ENCODE assay signal across 10 mouse cellular contexts in genomic region chr1:93764871-93765591, GRCm38 (mm10).
"Had no signal": no experiment of that assay in that cellular context is flagged by ENCODE, and none has a peak within 500 bp of the region (broad histone marks: within the 10 kb centered on the region; RNA-seq: fewer than 3 reads in every experiment).

No protein-coding gene starts in this region.

- ATAC-seq: intestine, postnatal 0 days; midbrain, embryonic 13.5 days had no signal

- DNase-seq: kidney, adult 8-10 months; kidney, postnatal 25 days; lung, embryonic 14.5 days; lung, postnatal 10 days; lung, postnatal 4 days; right cerebral cortex, postnatal 4 days; spleen, adult 18-20 months; thymus, postnatal 36 days had no signal
